Mouse (Mus musculus): ENCODE data around the gene Mrpl33. TPM values are rescaled to one million over a fixed set of nuclear protein-coding genes. Genes with fewer than 3 reads are reported as not detected.
"Not testable (repeated sequence)": the region's sequence is repeated elsewhere in the genome, so short reads cannot be mapped to it uniquely, and the experiment has no call there.

The Mrpl33 gene
- polyA plus RNA-seq, 1 experiment from 2014 or later = 357 TPM

DNA sequence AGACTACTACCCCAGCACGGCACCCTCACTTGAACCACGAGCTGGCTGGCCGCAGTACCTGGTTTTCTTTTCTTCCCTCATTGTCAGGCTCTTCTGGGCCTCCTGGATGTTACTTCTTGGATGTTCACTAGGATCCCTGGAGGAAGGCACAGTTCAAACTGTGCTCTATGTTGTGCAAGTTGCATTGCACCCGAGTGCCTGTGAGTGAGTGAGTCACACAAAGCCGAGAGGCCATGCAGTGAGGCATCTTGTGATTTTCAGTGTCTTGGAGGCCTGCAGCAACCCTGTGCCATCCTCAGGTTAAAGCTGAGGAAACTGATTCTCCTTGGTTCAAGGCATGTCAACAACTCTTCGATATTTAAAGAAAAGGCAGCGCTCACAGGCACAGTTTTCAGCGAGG is 31.8 kb downstream of the Mrpl33 start:
- H3K4me3 ChIP-seq (ENCODE audit: low read depth, low read length) = no peak overlapping the region
- H3K9me3 ChIP-seq (ENCODE audit: control insufficient read depth) = no peaks in the 10 kb centered on the region
- no peak for TF ChIP-seq CTCF (IDR thresholded peaks at IDR 0.05; ENCODE audit: low read depth)
- WGBS = 88% methylated on average over 8 of the region's 8 CpGs
- H3K9ac ChIP-seq (ENCODE audit: low read depth, low read length) = no peak overlapping the region
- H3K27me3 ChIP-seq (replicated peaks; ENCODE audit: control insufficient read depth, insufficient read depth, low read length) = no peaks in the 10 kb centered on the region
- H3K36me3 ChIP-seq (ENCODE audit: control insufficient read depth, insufficient read depth) = 0 out of 2 replicates have a peak, but pooled peaks cover 7% of the 10 kb centered on the region
- no peak overlapping the region for H3K4me2 ChIP-seq (replicated peaks; ENCODE audit: low read depth)
- H3K27ac ChIP-seq (ENCODE audit: low read depth, low read length) = no peak overlapping the region
- no peak for ATAC-seq
- H3K4me1 ChIP-seq (replicated peaks; ENCODE audit: control insufficient read depth, insufficient read depth, low read length) = no peaks in the 10 kb centered on the region

DNA sequence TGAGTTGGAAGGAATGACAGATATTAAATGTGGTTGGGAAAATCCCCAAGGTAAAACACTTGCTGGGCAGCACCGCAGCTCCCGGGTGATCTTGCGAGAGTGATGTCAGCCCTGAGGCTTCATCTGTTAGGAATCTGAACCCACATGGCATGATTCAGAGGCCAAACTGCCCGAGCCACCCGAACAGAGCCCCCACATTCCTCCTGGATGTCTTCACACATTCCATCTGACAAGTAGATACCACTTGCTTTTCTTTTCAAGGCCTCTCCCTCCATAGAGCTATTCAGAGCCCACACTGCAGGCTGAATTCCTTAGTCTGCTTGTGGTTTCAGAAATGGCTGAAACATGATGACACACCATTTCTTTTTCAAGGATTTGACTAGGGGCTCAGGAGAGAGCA is 33.3 kb downstream of the Mrpl33 start:
- Histone ChIP-seq H3K4me1 (replicated peaks; ENCODE audit: control insufficient read depth, insufficient read depth, low read length) (no peaks in the 10 kb centered on the region), H3K4me3 (ENCODE audit: low read depth, low read length) (no peak overlapping the region), H3K9ac (ENCODE audit: low read depth, low read length) (no peak overlapping the region), H3K36me3 (ENCODE audit: control insufficient read depth, insufficient read depth) (0 out of 2 replicates have a peak, but pooled peaks cover 7% of the 10 kb centered on the region), H3K27ac (ENCODE audit: low read depth, low read length) (no peak overlapping the region), H3K9me3 (ENCODE audit: control insufficient read depth) (no peaks in the 10 kb centered on the region), H3K4me2 (replicated peaks; ENCODE audit: low read depth) (no peak overlapping the region), H3K27me3 (replicated peaks; ENCODE audit: control insufficient read depth, insufficient read depth, low read length) (no peaks in the 10 kb centered on the region)
- no peak for TF ChIP-seq CTCF (IDR thresholded peaks at IDR 0.05; ENCODE audit: low read depth)
- WGBS = 62% methylated on average over 5 of the region's 5 CpGs
- 0 out of 2 replicates have a peak, but pooled peaks have one; percentile 16 for ATAC-seq

DNA sequence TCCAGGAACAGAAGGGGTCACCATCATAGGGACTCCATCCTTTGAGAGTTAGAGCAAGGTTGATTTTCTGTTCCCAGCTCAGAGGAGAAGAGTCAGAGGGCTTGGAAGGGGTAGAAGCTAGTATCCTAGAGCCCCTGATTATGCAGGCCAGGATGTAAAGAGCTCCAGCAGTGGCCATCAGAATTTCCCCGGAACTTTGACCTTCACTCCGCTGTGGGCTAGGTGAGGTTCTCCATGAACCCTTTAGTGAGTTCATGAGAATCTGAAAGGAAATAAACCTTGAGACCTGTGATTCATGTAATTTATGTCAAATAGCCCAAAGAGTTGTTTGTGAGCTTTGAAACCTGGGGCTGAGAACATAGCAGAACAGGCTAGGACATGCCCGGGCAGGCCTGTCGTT is 34.4 kb downstream of the Mrpl33 start:
- not testable (repeated sequence) for H3K4me3 ChIP-seq (ENCODE audit: low read depth, low read length); H3K4me2 ChIP-seq (replicated peaks; ENCODE audit: low read depth); H3K36me3 ChIP-seq (ENCODE audit: control insufficient read depth, insufficient read depth); H3K9me3 ChIP-seq (ENCODE audit: control insufficient read depth); H3K9ac ChIP-seq (ENCODE audit: low read depth, low read length); H3K27me3 ChIP-seq (replicated peaks; ENCODE audit: control insufficient read depth, insufficient read depth, low read length); H3K4me1 ChIP-seq (replicated peaks; ENCODE audit: control insufficient read depth, insufficient read depth, low read length); H3K27ac ChIP-seq (ENCODE audit: low read depth, low read length)
- 80% methylated on average over 4 of the region's 4 CpGs for WGBS
- peak; percentile 61; the same call in 1 of the 2 replicates for ATAC-seq

DNA sequence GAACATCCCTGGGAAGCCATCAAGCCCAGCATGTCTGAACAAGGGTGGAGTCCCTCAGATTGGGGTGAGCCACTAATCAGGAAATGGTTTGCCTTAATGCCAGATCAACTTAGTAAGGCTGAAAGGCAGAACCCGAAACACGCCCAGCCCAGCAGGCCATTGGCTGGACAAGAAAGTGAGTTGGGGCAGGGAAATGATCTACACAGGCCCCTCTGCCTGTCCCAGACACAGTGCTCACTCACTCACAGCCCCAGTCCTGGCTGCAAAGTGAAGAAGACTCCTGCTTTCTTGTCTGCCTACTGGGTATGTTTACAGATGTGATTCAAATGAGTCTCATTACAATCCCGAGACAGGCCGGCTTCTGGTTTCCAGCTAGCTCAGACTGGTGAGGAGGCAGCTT is 37.4 kb downstream of the Mrpl33 start:
- no peak overlapping the region for H3K4me2 ChIP-seq (replicated peaks; ENCODE audit: low read depth)
- 0 out of 2 replicates have a peak, but pooled peaks cover 3% of the 10 kb centered on the region for H3K36me3 ChIP-seq (ENCODE audit: control insufficient read depth, insufficient read depth)
- H3K9ac ChIP-seq (ENCODE audit: low read depth, low read length) = no peak overlapping the region
- WGBS = 70% methylated on average over 4 of the region's 4 CpGs
- no peaks in the 10 kb centered on the region for H3K4me1 ChIP-seq (replicated peaks; ENCODE audit: control insufficient read depth, insufficient read depth, low read length)
- no peak for ATAC-seq
- H3K9me3 ChIP-seq (ENCODE audit: control insufficient read depth) = no peaks in the 10 kb centered on the region
- H3K4me3 ChIP-seq (ENCODE audit: low read depth, low read length) = no peak overlapping the region
- H3K27me3 ChIP-seq (replicated peaks; ENCODE audit: control insufficient read depth, insufficient read depth, low read length) = no peaks in the 10 kb centered on the region
- H3K27ac ChIP-seq (ENCODE audit: low read depth, low read length) = no peak overlapping the region
- no peak for TF ChIP-seq CTCF (IDR thresholded peaks at IDR 0.05; ENCODE audit: low read depth)

DNA sequence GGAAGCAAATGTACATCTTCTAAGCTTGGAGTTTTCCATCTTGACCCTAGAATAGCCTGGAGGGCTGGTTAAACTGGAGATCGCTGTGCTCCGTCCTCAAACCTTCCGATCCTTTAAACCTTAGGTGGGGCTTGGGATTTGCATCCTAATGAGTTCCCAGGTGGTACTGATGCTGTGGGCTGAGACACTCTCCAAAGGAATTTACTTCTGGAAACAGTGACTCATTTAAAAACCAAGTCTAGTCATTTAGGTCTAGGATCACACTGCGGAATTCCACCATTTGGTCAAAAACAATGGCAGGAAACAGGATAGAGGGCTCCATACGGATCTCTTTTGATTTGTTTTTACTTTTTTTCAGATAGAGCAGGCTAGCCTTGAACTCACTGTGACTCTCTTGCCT is 37.9 kb downstream of the Mrpl33 start:
- 84% methylated on average over 5 of the region's 5 CpGs for WGBS
- Histone ChIP-seq H3K36me3 (ENCODE audit: control insufficient read depth, insufficient read depth) (0 out of 2 replicates have a peak, but pooled peaks cover 3% of the 10 kb centered on the region), H3K4me1 (replicated peaks; ENCODE audit: control insufficient read depth, insufficient read depth, low read length) (no peaks in the 10 kb centered on the region), H3K4me3 (ENCODE audit: low read depth, low read length) (no peak overlapping the region), H3K27ac (ENCODE audit: low read depth, low read length) (no peak overlapping the region), H3K9ac (ENCODE audit: low read depth, low read length) (no peak overlapping the region), H3K9me3 (ENCODE audit: control insufficient read depth) (no peaks in the 10 kb centered on the region), H3K27me3 (replicated peaks; ENCODE audit: control insufficient read depth, insufficient read depth, low read length) (no peaks in the 10 kb centered on the region), H3K4me2 (replicated peaks; ENCODE audit: low read depth) (no peak overlapping the region)
- ATAC-seq = no peak
- TF ChIP-seq CTCF (IDR thresholded peaks at IDR 0.05; ENCODE audit: low read depth) = no peak

DNA sequence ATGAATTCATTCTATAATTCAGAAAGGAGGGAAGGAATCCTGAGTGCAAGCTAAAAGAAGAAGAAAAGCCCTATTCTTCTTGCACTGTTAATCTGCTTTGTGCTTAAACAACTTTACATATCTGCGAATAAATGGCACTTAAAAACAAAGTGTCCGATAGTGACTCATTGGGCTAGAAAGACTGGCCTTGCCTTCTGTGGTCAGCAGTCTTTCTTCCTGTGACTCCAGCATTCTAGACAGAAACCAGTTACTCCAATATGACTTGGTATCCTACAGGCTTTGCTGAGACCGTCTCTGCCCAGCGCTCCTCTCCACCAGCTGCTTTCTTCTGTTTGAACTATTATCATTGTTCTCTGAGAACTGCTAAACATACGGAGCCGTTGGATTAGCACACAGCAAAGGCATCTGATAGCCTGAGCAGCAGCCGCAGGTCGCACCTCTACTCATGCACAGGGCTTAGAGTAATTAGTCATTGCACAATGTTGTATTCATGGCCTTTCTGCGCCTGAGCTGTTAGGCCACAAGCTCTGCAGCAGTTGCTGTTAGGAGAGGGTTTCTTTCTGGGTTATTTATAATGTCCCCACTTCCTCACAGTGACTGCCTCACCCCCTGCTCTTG is 40.0 kb downstream of the Mrpl33 start:
- Histone ChIP-seq H3K27me3 (replicated peaks; ENCODE audit: control insufficient read depth, insufficient read depth, low read length) (no peaks in the 10 kb centered on the region), H3K4me2 (replicated peaks; ENCODE audit: low read depth) (no peak overlapping the region), H3K4me3 (ENCODE audit: low read depth, low read length) (no peak overlapping the region), H3K4me1 (replicated peaks; ENCODE audit: control insufficient read depth, insufficient read depth, low read length) (no peaks in the 10 kb centered on the region), H3K9me3 (ENCODE audit: control insufficient read depth) (no peaks in the 10 kb centered on the region), H3K27ac (ENCODE audit: low read depth, low read length) (no peak overlapping the region), H3K36me3 (ENCODE audit: control insufficient read depth, insufficient read depth) (no peaks in the 10 kb centered on the region), H3K9ac (ENCODE audit: low read depth, low read length) (no peak overlapping the region)
- WGBS = 31% methylated on average over 9 of the region's 9 CpGs
- ATAC-seq = peak; percentile 42; the same call in 1 of the 2 replicates
- no peak for TF ChIP-seq CTCF (IDR thresholded peaks at IDR 0.05; ENCODE audit: low read depth)

Measured in intestine, postnatal 0 days (tissue).